8 mouse cellular contexts compared by ENCODE assay signal in genomic region chr10:69185894-69186893, GRCm38 (mm10). TPM values are rescaled to one million over a fixed set of nuclear protein-coding genes. Genes with fewer than 3 reads are reported as not detected.
DNase-seq lines count a peak whose midpoint lies in the region; ATAC-seq and TF ChIP-seq lines count a peak whose summit lies in the region.

No protein-coding gene starts in this region.

- peak; percentile 65 for TF ChIP-seq CTCF in bone marrow, adult 2 months (IDR thresholded peaks at IDR 0.05; ENCODE audit: control insufficient read depth, insufficient read depth, low read length)
- TF ChIP-seq CTCF in embryonic fibroblast, embryonic 13.5 days (IDR thresholded peaks at IDR 0.05; ENCODE audit: borderline replicate concordance, insufficient read depth, low read length), result peak; percentile 59; the same call in 1 of the 2 replicates

- H3K27ac ChIP-seq in bone marrow, adult 2 months (ENCODE audit: control insufficient read depth, insufficient read depth, low read depth, low read length, poor library complexity), result no peak overlapping the region
- H3K27ac ChIP-seq in embryonic fibroblast, embryonic 13.5 days (ENCODE audit: insufficient read depth, low read length), result peak overlapping the region; percentile 93
- no peak overlapping the region for H3K27ac ChIP-seq in heart, embryonic 11.5 days (ENCODE audit: low read depth, low read length)
- H3K27ac ChIP-seq in kidney, embryonic 16.5 days (ENCODE audit: low read length), result peak overlapping the region; percentile 86
- peak overlapping the region; percentile 96 for H3K27ac ChIP-seq in stomach, embryonic 14.5 days (ENCODE audit: low read length)

- ATAC-seq in heart, embryonic 11.5 days (replicated peaks; ENCODE audit: insufficient number of reproducible peaks, low FRiP score, low TSS enrichment), result no peak
- ATAC-seq in kidney, embryonic 16.5 days (ENCODE audit: low FRiP score, low TSS enrichment), result peak; percentile 90
- ATAC-seq in monocyte, adult 5-6 weeks (replicated peaks; ENCODE audit: insufficient number of reproducible peaks, low FRiP score, low TSS enrichment, poor library complexity, severe bottlenecking), result peak; percentile 60
- ATAC-seq in stomach, embryonic 14.5 days (ENCODE audit: insufficient number of reproducible peaks, insufficient read depth, low FRiP score, low read depth), result peak; percentile 85

- no peaks in the 10 kb centered on the region for H3K27me3 ChIP-seq in heart, embryonic 11.5 days (ENCODE audit: control insufficient read depth, insufficient read depth, low read length)
- no peaks in the 10 kb centered on the region for H3K27me3 ChIP-seq in kidney, embryonic 16.5 days (ENCODE audit: insufficient read depth, low read length)
- no peaks in the 10 kb centered on the region for H3K27me3 ChIP-seq in stomach, embryonic 14.5 days (ENCODE audit: control insufficient read depth, insufficient read depth, low read length)

- peak overlapping the region; percentile 47 for H3K9ac ChIP-seq in heart, embryonic 11.5 days (ENCODE audit: low read depth, low read length)
- H3K9ac ChIP-seq in kidney, embryonic 16.5 days (replicated peaks; ENCODE audit: low read length), result peak overlapping the region; percentile 52; the same call in 1 of the 2 replicates
- no peak overlapping the region for H3K9ac ChIP-seq in stomach, embryonic 14.5 days (replicated peaks; ENCODE audit: low read depth, low read length)

- WGBS in bone marrow, adult 2 months, result 14% methylated on average over 21 of the region's 21 CpGs
- 27% methylated on average over 21 of the region's 21 CpGs for WGBS in heart, embryonic 11.5 days (ENCODE audit: insufficient replicate concordance)
- 17% methylated on average over 21 of the region's 21 CpGs for WGBS in kidney, embryonic 16.5 days
- WGBS in stomach, embryonic 14.5 days, result 14% methylated on average over 21 of the region's 21 CpGs

- TF ChIP-seq POLR2A in bone marrow, adult 2 months (IDR thresholded peaks at IDR 0.05; ENCODE audit: borderline replicate concordance, control insufficient read depth, low read depth, low read length), result no peak
- TF ChIP-seq POLR2A in embryonic fibroblast, embryonic 13.5 days (IDR thresholded peaks at IDR 0.05; ENCODE audit: low read depth, low read length), result no peak

- H3K4me2 ChIP-seq in heart, embryonic 11.5 days, result peak overlapping the region; percentile 50
- H3K4me2 ChIP-seq in kidney, embryonic 16.5 days (replicated peaks; ENCODE audit: low read depth, low read length), result peak overlapping the region; percentile 59
- peak overlapping the region; percentile 37 for H3K4me2 ChIP-seq in stomach, embryonic 14.5 days (replicated peaks; ENCODE audit: low read depth, low read length)

- H3K4me1 ChIP-seq in bone marrow, adult 2 months (ENCODE audit: control insufficient read depth, insufficient read depth, low read length), result no peaks in the 10 kb centered on the region; the same call in 1 of the 2 replicates
- H3K4me1 ChIP-seq in embryonic fibroblast, embryonic 13.5 days (ENCODE audit: control insufficient read depth, insufficient read depth, low read length), result peaks cover 4% of the 10 kb centered on the region
- H3K4me1 ChIP-seq in heart, embryonic 11.5 days (ENCODE audit: control insufficient read depth, insufficient read depth, low read length), result no peaks in the 10 kb centered on the region
- H3K4me1 ChIP-seq in kidney, embryonic 16.5 days (ENCODE audit: insufficient read depth, low read length), result peaks cover 8% of the 10 kb centered on the region; the same call in 1 of the 2 replicates
- 0 out of 2 replicates have a peak, but pooled peaks cover 4% of the 10 kb centered on the region for H3K4me1 ChIP-seq in stomach, embryonic 14.5 days (ENCODE audit: control insufficient read depth, insufficient read depth, low read length)

- no peak overlapping the region for H3K4me3 ChIP-seq in bone marrow, adult 2 months (replicated peaks; ENCODE audit: control insufficient read depth, low read depth, low read length)
- peak overlapping the region; percentile 19; the same call in 1 of the 2 replicates for H3K4me3 ChIP-seq in embryonic fibroblast, embryonic 13.5 days (ENCODE audit: insufficient read depth, low read length)
- H3K4me3 ChIP-seq in heart, embryonic 11.5 days (ENCODE audit: low read depth, low read length), result peak overlapping the region; percentile 35
- H3K4me3 ChIP-seq in kidney, embryonic 16.5 days (ENCODE audit: low read length), result peak overlapping the region; percentile 46
- peak overlapping the region; percentile 25 for H3K4me3 ChIP-seq in stomach, embryonic 14.5 days (ENCODE audit: low read depth, low read length)

- no peaks in the 10 kb centered on the region for H3K36me3 ChIP-seq in heart, embryonic 11.5 days (ENCODE audit: control insufficient read depth, insufficient read depth, low read length)
- no peaks in the 10 kb centered on the region for H3K36me3 ChIP-seq in kidney, embryonic 16.5 days (ENCODE audit: insufficient read depth, low read length)
- no peaks in the 10 kb centered on the region for H3K36me3 ChIP-seq in stomach, embryonic 14.5 days (ENCODE audit: control insufficient read depth, insufficient read depth, low read length)

- no peaks in the 10 kb centered on the region for H3K9me3 ChIP-seq in heart, embryonic 11.5 days (replicated peaks; ENCODE audit: control insufficient read depth, low read length)
- H3K9me3 ChIP-seq in kidney, embryonic 16.5 days (ENCODE audit: low read length), result 0 out of 2 replicates have a peak, but pooled peaks cover 3% of the 10 kb centered on the region
- no peaks in the 10 kb centered on the region; the same call in 1 of the 2 replicates for H3K9me3 ChIP-seq in stomach, embryonic 14.5 days (ENCODE audit: control insufficient read depth, low read depth, low read length)

- peak; percentile 98 for DNase-seq in 3T3-L1 (ENCODE audit: low read depth, low spot score)
- DNase-seq in liver, result peak; percentile 61

RNA-seq across cellular contexts. Expression of gene A930033H14Rik, which starts 26.7 kb away (rescaled TPM):
- polyA plus RNA-seq in bone marrow, adult 2 months (2011; ENCODE audit: insufficient read depth, insufficient read length, low replicate concordance, missing spikeins), result 0.75 TPM in 1 of 2 replicates, not detected in the other
- polyA plus RNA-seq in embryonic fibroblast, embryonic 13.5 days (2011; ENCODE audit: insufficient read length, low read depth, missing spikeins), result 0.55 and 0.81 TPM in 2 replicates
- 1.8 and 2.4 TPM in 2 replicates for polyA plus RNA-seq in heart, embryonic 11.5 days (2014; fragmentation: Nextera tagmentation; extraction: Ambion mirVana)
- polyA plus RNA-seq in kidney, embryonic 16.5 days (2015; fragmentation: Nextera tagmentation; extraction: Ambion mirVana), result 2.2 and 2.3 TPM in 2 replicates
- total RNA-seq in monocyte, adult 5-6 weeks (2017), result not detected in 3 replicates
- polyA plus RNA-seq in stomach, embryonic 14.5 days (2014; fragmentation: Nextera tagmentation; extraction: Ambion mirVana), result 3.4 and 3.5 TPM in 2 replicates

RNA-seq across cellular contexts. Expression of gene Rhobtb1, which starts 35.0 kb away (rescaled TPM):
- polyA plus RNA-seq in bone marrow, adult 2 months (2011; ENCODE audit: insufficient read depth, insufficient read length, low replicate concordance, missing spikeins), result 1.8 and 2.2 TPM in 2 replicates
- 5.7 and 8.9 TPM in 2 replicates for polyA plus RNA-seq in embryonic fibroblast, embryonic 13.5 days (2011; ENCODE audit: insufficient read length, low read depth, missing spikeins)
- polyA plus RNA-seq in heart, embryonic 11.5 days (2014; fragmentation: Nextera tagmentation; extraction: Ambion mirVana), result 28.1 and 31.1 TPM in 2 replicates
- polyA plus RNA-seq in kidney, embryonic 16.5 days (2015; fragmentation: Nextera tagmentation; extraction: Ambion mirVana), result 22.2 and 24.4 TPM in 2 replicates
- total RNA-seq in monocyte, adult 5-6 weeks (2017), result 0.85 to 4.8 TPM (median 0.95 TPM) in 3 replicates
- 34.9 and 37.0 TPM in 2 replicates for polyA plus RNA-seq in stomach, embryonic 14.5 days (2014; fragmentation: Nextera tagmentation; extraction: Ambion mirVana)

Comparison
In these comparisons a context has a peak if more than half of its experiments do, and no peak if none do; other contexts are left out.
1. H3K27ac ChIP-seq: peak in embryonic fibroblast, embryonic 13.5 days (single experiment), kidney, embryonic 16.5 days (single experiment) and stomach, embryonic 14.5 days (single experiment); none in bone marrow, adult 2 months (single experiment) and heart, embryonic 11.5 days (single experiment).
2. Peak in every context shown above with its lines, with median percentiles within 50 percentile points of each other: H3K4me2 ChIP-seq.